Mouse (Mus musculus): ENCODE measurements around the gene Syt1.
A peak's percentile ranks its signal among the peaks of the same experiment; 100 is the strongest.

The Syt1 gene

DNA sequence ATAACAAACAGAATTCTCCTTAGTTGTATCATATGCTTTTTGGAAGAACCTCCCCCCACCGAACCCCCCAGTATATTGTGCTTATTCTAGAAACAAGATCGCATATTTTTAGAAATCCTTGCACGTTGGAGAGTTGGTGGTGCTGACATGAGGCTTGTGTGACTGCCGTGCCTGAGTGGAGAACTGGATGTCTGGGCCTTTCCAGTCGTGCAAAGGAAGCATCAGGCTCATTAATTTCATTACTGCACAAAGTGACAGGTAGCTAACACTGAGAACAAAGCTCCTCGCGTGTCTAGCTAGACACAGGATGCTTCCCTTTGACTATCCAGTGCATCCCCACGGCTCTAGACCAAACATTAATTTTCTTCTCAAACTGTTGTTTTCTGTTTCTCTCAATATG is 358.0 kb downstream of the Syt1 start:
- peak; percentile 60 for DNase-seq (ENCODE audit: low read depth, low spot score)

DNA sequence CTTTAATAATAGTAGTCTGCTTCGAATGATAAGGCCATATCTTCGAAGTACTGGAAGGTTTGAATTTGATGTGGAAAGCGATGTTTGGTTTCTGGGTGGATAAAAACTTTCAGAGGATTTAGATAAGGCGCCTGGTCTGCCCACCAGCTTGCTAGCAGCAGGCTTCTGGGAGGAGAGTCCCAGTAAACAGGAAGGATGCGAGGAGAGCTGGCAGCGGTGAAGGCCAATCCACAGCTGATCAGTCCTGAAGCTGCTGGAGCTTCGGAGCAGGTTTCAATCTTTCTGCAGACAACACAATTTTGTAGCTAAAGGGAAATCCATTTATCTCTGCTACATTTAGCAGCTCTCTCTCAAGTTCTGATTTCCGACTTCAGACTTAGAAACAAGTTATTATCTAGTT is 358.7 kb downstream of the Syt1 start:
- DNase-seq (ENCODE audit: low read depth, low spot score): peak; percentile 77

DNA sequence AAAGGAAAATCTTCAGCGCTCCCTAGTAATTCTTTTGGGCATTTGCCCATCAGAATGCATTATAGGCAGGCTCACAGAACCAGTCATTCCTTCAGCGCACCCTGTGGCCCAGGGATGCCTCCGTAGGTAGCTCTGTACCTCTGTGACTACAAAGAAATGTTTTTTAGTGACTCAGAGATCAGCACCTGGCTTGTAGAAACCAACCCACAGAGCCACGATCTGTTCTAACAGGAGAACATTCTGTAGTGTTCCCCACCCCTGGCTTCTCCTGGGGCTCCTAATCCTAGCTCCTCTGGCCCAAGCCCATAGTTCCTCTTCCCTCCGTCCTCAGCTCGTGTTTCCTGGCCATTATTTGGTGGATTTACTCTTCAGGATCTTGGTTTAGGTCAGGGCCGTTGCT is 361.6 kb downstream of the Syt1 start:
- DNase-seq (ENCODE audit: low read depth, low spot score): peak; percentile 87

DNA sequence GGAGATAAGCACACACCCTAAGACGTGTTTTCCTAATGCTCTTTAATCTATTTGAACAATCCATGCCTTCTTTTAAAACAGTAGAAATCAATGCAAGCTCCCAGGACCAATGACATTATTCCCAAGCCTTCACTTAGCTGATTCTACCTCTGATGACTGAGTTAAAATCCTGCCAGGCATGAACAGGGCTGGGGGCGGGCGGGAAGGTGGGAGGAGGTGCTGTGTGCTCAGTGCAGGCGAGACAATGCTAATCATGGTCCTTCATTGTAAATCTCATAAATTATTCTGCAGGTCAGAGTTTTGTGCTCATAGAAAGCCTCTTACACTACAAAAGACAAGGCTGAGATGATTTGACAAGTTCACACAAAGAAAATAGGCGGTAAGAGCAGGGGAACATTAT is 366.9 kb downstream of the Syt1 start:
- peak; percentile 61 for DNase-seq (ENCODE audit: low read depth, low spot score)

DNA sequence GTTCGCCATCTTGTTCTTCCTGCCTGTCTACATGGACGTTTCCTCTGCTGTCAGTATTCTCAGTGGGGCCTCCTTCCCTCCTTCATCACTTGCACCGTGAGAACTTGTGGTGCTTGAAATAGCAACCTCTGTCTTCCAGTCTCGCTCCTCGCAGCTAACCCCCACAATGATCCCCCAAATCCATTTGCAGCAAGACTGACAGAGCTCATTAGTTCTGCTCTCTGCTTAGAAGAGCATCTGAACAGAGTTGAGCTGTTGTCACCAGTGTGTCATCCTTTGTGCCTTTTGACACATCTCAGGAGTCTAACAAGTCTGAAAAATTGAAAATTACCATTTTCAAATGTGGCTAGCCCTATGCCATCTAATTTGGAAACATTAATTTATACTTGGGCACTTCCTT is 372.7 kb downstream of the Syt1 start:
- peak; percentile 54 for DNase-seq (ENCODE audit: low read depth, low spot score)

DNA sequence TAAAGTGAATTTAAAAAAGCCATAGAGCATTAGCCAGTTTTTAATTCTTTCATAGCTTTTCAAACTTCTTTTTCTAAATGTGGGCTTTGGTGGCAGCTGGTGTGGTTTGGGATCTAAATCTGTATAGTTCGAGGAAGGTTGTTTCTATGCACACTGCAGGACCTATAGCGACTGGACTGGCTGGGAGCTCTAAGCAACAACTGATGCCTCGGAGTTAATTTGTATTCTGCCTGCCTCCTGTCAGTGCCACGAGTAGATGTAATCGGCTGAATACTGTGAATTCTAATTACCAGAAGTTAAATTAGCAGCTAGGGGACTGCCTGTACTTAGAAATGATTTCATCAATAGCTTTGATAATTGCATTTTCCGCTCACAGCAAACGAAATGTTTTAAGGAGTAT is 374.7 kb downstream of the Syt1 start:
- no peak for DNase-seq (ENCODE audit: low read depth, low spot score)

DNA sequence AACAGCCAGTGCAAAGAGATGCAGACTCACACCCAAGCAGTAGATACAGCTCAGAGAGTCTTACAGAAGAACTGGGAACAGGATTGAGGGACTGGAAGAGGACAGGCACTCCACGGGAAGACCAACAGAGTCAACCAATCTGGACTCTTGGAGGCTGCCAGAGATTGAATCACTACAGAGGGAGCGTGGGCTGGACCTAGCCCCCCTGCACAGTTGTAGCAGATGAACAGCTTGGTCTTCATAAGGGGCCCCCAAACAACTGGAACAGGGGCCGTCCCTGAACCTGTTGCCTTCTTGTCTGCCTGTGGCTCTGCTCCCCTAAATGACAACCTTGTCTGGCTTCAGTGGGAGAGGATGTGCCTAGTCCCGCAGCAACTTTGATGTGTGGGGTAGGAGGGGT is 375.2 kb downstream of the Syt1 start:
- peak; percentile 49 for DNase-seq (ENCODE audit: low read depth, low spot score)

DNA sequence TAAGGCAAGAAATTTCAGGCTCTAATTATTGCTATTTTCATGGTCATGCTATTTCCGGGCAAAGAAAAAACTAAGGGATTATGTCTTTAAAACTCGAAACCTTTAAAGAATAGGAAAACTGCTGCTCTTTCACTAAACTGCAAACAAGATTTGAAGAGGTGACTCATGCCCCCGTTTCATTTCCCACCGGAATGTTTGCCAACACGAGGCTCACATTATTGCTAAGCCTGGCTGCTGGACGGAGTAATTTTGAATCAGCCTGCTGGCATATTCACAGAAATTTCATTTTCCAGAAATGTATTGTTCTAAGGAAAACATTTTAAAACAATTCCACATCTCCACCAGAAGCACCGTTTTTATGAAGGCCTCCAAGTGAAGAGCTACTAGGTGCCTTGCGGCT is 379.9 kb downstream of the Syt1 start:
- DNase-seq (ENCODE audit: low read depth, low spot score): peak; percentile 87

DNA sequence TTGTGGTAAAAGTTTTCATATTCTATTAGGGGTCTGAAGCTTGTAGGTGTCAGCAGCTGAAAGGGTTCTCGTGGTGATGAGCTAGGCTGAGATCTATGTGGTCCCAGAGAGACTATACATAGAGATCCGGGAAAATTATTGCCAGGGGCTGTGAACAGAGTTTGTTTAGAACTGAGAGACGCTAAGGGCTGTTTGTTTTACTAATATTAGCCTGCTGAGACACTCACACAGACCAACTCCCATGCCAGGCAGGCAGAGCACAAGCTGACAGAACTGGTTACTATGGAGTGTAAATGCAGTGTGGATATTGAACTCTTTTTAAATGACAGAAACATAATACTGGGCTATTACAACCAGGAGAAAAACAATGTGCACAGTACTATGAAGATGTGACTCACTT is 384.4 kb downstream of the Syt1 start:
- DNase-seq (ENCODE audit: low read depth, low spot score): peak; percentile 43

DNA sequence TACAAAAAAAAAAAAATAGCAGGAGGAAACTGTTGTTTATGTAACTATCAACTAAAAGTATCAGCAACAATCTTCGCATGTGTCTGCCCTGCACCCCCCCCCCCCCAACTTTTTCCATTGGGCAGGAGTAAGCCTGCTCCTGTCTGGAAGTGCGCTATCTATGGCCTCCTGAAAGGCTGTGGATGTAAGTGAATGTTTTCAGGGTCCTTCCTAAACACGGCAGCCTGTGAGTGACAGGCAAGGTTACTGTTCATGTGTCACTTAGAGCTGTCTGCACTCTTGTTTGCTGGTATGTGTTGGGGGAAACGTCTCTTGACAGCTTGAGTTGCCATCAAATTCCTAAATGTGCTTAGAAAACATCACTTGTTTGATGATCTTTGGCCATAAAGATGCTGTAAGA is 387.8 kb downstream of the Syt1 start:
- DNase-seq (ENCODE audit: low read depth, low spot score): no peak

DNA sequence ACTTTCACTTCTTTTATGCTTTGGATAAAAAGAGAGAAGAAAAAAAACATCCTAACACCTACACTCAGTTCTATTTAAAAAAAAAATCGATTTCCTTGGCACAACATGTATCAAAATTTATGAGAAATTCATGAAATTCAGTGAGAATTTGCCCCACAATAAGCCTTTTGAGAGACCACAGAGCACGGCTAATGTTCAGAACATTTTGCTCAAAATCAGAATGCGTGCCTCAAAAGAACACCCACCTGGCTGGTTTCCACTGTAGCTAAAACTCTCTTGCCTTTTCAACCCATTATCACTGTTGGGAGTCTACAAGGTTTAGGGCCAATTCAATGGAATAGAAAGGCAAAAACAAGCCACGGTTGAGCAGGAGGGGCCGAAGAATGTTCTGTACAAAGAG is 390.9 kb downstream of the Syt1 start:
- peak; percentile 74 for DNase-seq (ENCODE audit: low read depth, low spot score)

DNA sequence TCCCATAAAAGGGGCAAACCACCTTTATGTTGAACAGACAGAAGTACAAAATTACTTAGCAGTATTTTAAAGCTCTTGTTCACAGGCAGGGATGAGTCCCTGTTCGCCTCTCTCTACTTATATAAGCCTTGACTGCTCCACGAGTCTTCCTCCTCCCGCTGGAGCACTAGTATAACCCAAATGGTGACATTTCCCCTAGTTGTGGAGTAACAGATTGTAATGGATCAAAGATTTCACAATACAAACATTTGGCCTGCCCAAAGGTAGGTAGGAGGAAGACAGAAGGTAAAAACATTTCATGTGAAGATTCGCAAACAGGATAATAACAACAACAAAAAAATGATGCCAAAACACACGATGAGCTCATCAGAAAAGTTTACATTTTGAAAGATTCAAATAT is 391.6 kb downstream of the Syt1 start:
- peak; percentile 55 for DNase-seq (ENCODE audit: low read depth, low spot score)

DNA sequence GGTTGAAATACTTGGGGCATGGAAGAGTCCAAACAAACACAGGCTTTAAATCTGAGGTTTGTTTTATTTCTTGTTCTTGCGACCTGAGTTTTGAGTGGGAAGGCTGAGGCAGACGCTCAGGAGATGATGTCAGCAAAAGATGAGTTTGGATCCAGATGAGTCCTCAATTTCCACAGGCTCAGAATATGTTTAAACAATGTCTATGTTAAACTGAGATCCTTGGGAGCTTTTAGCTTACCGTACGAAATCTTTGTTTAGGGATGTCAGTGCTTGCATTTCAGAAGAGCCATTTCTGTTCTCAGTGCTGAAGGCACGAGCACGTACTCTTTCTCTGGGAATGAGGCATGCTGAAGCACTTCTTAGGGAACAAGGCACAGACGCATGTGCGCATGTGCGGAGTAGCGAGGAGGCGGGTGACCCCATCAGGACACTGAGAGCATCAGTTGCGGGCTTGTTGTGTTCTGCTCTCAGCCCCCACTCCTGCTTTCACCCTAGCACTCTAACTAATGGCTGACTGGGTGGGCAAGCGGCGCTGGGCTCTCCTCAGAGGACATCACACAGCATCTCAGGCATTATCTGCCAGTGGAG is 400.6 kb downstream of the Syt1 start:
- peak; percentile 71 for DNase-seq (ENCODE audit: low read depth, low spot score)

DNA sequence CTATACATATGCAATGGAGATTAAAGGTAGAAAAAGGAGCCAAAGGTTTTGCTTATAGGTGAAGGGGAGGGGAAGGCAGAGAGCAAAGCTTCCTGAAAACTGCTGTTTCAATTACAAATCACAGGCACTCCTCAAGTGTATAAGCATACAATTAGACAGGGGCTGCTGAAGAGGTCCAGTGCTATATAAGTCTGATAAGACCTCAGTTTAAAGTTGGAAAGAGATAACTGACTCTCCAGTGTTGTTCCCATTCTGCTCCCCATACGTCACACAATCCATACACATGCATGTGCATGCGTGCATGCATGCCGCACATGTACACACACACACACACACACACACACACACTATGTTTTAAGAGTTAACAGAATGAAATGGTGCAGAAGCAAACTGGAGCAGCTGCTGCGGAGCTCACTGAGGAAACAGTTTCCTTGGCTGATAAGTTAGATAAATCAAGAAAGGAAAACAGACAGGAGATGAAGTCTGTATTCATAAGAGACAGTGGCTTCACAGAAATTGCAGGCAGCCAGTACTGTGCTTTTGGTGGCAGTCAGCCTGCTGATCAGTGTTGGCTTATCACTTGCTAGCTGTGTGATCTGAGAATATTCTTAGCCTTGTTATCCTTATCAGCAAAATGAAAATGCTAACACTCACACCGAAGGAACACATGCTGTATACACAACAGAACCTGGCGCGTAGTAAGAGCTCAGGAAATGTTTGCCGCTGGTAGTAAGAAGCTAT is 408.9 kb downstream of the Syt1 start:
- DNase-seq (ENCODE audit: low read depth, low spot score): peak; percentile 73

DNA sequence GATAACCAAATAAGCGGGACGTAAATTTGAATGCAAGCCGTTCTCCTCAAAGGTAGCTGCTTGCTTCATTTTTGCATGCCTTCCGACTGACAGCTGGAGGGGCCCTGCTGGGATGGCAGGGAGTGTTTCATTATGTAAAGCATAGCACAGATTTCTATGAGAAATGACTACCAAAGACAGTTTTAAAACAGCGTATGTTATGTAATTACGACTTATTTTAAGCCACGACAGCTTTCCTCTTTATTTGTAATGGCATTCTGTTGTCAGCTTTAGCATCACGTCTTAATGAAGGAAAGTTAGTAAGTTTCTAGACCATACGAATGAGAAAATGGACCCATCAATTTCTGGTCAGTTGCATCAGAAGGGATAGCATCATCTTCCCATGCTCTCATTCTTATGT is 410.1 kb downstream of the Syt1 start:
- DNase-seq (ENCODE audit: low read depth, low spot score): peak; percentile 87

DNA sequence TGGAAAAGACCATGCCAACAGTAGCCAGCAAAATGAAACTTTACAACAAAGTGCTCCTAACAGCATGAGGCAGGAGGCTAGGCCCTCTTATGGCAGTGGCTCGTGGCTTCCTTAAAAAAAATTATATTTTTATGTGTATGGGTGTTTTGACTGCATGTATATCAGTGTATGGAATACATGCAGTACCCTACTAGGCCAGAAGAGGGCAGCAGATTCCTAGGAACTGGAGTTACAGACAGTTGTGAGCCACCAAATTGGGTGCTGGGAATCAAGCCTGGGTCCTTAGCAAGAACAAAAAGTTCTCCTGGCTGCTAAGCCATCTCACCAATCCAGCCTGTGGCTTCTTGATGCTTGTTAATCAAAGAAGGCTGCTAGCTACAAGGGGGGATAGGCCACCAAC is 413.4 kb downstream of the Syt1 start:
- no peak for DNase-seq (ENCODE audit: low read depth, low spot score)

DNA sequence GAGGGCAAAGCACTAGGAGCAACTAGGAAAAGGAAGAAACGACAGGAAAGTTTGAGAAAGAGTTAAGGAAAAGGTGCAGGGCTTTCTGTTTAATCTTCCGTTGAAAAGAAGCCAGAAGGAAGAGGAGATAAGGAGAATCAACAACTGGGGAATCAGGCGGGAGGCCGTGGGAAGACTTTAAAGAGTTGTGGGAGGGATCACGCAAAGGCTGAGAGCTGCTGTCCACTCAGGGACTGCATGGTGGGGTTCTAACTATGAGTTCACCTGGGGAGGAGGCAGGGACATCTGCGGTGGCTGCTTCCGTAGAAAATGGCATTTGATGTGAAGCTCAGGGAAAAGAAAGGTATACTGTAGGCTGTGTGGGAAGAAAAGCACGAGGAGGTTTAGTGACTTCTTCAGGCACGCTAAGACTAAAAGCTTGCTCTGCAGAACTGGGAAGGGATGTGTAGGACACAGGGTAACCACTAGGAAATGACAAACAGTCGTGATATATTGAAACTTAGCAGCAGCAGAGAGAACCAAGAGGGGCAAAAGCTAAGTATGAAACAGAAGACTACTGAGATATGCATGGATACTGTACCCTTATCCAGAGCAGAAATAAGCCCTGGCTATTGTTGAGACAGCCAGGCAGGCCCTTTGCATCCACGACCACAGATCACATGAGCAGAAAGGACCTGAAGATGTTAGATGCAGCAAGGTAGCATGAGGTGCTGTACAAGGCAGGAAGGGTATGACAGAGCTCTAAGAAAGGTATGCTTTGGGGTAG is 414.4 kb downstream of the Syt1 start:
- DNase-seq (ENCODE audit: low read depth, low spot score): peak; percentile 43

DNA sequence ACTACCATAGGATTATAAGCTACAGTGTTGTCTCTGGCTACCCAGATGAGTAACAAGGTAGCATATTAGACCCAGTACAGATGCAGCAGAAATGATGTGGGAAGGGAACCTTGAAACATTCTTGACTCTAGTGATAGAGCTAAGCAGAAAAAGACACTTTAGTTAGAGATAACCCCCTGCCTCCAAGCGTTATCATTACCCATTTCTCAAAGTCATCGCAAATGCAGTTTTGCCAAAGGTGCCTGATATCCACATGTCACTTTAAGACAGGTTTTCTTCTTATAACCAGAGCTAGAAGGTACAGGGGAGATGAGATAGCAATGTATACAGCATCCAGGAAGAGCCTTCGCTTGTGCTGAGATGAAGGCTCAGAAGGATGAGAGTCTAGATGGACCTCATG is 421.4 kb downstream of the Syt1 start:
- no peak for DNase-seq (ENCODE audit: low read depth, low spot score)

DNA sequence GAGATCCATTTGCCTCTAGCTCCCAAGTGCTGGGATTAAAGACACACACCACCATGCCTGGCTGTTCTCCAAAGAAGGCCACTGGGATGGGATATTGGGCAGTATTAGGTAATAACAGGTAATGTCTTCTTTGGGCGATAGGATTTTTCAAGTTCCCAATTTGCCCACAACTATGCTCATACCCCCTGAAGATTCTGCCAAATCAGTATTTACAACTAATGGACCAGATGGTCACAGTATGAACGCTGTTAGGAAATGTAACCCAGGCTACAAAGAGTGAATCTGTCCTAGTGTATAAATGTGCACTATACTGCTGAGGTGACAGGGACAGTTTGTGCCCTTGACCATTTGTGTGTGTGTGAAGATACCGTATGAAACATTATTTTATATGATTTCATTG is 421.9 kb downstream of the Syt1 start:
- DNase-seq (ENCODE audit: low read depth, low spot score): peak; percentile 74

DNA sequence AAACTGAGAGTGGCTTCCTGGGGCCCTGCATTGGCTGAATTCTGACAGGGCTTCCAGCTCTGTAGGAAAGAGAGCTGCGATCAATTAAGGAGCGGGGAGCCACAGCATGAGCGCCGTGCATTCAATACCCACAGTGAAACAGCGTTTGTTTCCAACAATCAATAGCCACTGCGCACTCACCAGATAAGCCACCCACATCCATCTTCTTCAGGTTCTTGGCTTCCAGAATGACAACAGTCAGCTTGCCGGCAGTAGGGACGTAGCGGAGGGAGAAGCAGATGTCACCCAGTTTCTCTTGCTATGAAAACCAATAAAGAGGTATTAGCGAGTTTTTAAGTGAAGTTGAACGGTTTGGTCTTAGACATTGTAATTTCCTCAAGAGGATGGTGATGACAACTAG is 427.1 kb downstream of the Syt1 start:
- peak; percentile 67 for DNase-seq (ENCODE audit: low read depth, low spot score)

DNA sequence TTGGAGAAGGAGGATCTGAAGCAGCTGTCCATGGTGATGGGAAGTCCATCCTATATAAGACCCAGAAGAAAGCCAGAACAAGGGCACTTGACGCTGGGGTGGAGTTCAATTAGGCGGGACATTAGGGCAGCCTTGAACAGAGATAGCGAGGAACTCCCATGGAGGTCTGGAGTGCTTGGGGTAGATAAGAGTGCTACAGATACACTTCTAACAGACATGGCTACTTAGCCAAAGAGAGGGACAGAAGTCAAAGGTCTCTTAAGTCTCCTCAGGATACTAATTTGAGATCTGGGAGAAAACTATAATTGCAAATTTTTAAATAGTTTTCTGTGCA is 428.4 kb downstream of the Syt1 start:
- no peak for DNase-seq (ENCODE audit: low read depth, low spot score)

DNA sequence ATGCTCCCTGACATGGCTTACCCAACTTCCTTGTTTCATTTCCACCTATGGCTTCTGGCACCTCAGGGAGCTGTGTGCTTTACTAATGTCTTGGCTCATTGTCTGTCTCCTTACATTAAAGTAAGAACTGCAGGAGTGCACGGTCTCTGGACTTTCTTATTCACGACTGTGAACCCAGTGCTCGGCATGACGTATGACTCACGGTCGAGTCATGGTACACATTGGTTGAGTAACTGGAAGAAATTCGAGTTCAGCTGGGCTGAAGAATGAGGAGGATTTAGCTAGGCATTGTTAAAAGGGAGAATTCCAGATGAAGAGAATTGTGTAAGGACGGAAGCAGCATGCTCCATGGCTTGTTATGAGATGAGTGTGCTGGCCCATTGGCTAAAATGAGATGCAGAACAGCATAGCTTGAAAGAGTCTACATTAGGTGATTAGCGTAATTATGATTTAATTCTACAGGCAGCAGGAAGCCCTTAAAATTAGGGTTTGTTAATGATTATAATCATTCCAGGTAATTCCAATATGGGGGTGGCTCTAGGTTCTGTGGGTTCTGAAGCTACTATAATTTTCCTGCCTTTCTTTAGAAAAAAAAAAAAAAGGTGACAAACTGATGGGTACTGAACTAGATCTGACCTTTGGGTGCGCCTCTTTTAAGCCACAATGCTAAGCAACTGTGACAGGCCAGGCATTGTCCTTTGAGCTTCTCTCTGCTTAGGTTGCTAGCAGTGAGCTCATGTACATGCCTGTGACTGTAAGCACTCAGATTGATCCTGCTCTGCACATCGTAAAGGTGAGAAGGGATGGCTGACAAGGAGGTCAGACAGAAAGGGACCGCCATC is 429.0 kb downstream of the Syt1 start:
- DNase-seq (ENCODE audit: low read depth, low spot score): peak; percentile 89

All from brain, adult 2 months (tissue).